Mouse (Mus musculus): ENCODE data around the gene Efcab9. TPM values are rescaled to one million over a fixed set of nuclear protein-coding genes. Genes with fewer than 3 reads are reported as not detected.

The Efcab9 gene
- total RNA-seq (2023), result 0.85 and 1.7 TPM in 2 replicates

DNA sequence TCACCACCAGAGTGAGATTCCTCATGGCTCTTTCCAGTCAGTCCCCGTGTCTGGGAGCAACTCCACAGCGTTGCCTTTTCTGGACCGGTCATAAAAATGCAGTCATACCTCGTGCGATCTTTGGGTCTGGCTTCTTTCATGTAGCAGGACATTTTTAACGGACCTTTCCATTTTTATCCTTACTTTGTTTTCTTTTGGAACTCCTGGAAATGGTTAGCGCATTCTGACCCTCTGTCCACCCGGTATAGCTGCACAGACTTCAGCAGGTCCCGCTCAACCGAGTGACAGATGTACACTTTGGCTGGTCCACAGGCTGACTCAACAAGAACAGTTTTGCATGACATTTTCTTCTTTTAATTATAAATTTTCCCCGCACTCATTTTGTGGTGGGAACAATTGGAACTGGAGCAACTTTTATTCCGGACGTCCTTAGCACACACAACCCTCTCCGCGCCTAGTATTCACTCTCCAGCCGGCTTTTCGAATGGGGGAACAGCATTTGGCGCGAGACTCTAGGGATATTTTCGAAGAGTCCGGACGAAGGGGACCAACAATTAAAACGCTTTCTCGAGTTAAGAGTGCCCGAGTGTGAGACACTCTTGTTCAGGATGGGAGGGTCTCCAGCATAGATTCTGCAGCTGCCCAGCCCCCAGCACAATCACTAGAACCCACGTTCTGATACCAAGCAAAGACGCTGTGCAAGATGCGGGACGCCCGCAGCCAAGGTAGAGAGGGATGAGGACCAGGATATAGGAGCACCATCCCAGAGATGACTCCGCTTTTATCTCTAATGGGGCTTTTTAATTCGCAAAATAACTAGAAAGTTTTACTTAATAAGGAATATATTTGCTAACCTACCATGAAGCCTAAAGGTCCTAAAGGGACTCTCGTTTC, at the start of gene Efcab9:
Gene Efcab9, minus strand, starts transcription at position 211 of the 894 bp plus-strand sequence.

GRCm38 (mm10) chr11:32532765-32533481, 1.0 kb upstream of the Efcab9 start, which contains the start of gene Stk10:
Gene Stk10, plus strand, starts transcription at chr11:32533305.

Other genes starting within 250 kb of the Efcab9 start
- 79.8 and 144 TPM in 2 replicates for gene Hba-a1, start 248.6 kb downstream of the Efcab9 start, total RNA-seq (2023)
- not detected in 2 replicates for gene Hbq1b, start 245.1 kb downstream of the Efcab9 start, total RNA-seq (2023)
- gene Hba-a2, start 235.6 kb downstream of the Efcab9 start, total RNA-seq (2023), result 60.7 and 91.7 TPM in 2 replicates
- gene Hbq1a, start 232.0 kb downstream of the Efcab9 start, total RNA-seq (2023), result not detected in 2 replicates
- 2.2 and 4.0 TPM in 2 replicates for gene Sh3pxd2b, start 184.3 kb downstream of the Efcab9 start, total RNA-seq (2023)
- 0.68 and 1.3 TPM in 2 replicates for gene Ubtd2, start 76.7 kb downstream of the Efcab9 start, total RNA-seq (2023)
- 179 and 187 TPM in 2 replicates for gene Stk10, start 1.2 kb upstream of the Efcab9 start, total RNA-seq (2023)
- gene Fbxw11, start 110.6 kb upstream of the Efcab9 start, total RNA-seq (2023), result 70.4 and 93.0 TPM in 2 replicates